Mouse (Mus musculus) MEL (cell line): Measurements from ENCODE around the gene Slc44a3. TPM values are rescaled to one million over a fixed set of nuclear protein-coding genes. Genes with fewer than 3 reads are reported as not detected.

ENCODE experiments used
- DNase-seq: peaks from one replicate; pipeline ENCODE4 v3.0.0; 2011; ENCODE audit warnings: low read depth, low spot score
- H3K27ac ChIP-seq: 2 replicates; pipeline ENCODE4 v1.5.1; 2012; ENCODE audit warnings: low read depth, mild to moderate bottlenecking, control low read depth, low read length, moderate library complexity; ENCODE audit not compliant: control insufficient read depth
- H3K27me3 ChIP-seq, 2 experiments: fragments of 150-350 bp in 1 of 2; sonication (generic) in 1 of 2; 2 replicates each; pipeline ENCODE4 v1.6.1; 2012; ENCODE audit warnings: low read length in 2 of 2, mild to moderate bottlenecking in 2 of 2, improper control_type of control experiment in 1 of 2, moderate library complexity in 1 of 2; ENCODE audit not compliant: insufficient read depth in 2 of 2, control insufficient read depth in 1 of 2
- H3K36me3 ChIP-seq, 2 experiments: 2 replicates each; pipeline ENCODE4 v1.6.1; 2012 to 2014; ENCODE audit warnings: low read length in 2 of 2, improper control_type of control experiment in 1 of 2, inconsistent platforms in 1 of 2, mild to moderate bottlenecking in 1 of 2; ENCODE audit not compliant: insufficient read depth in 2 of 2, control insufficient read depth in 1 of 2
- H3K4me1 ChIP-seq, 2 experiments: fragments of 150-350 bp in 1 of 2; sonication (generic) in 1 of 2; 2 replicates each; pipeline ENCODE4 v1.6.1; 2012; ENCODE audit warnings: low read length in 2 of 2, improper control_type of control experiment in 1 of 2, mild to moderate bottlenecking in 1 of 2; ENCODE audit not compliant: insufficient read depth in 2 of 2, control insufficient read depth in 1 of 2
- H3K4me3 ChIP-seq, 2 experiments: fragments of 150-350 bp in 1 of 2; sonication (generic) in 1 of 2; 2 replicates each; pipeline ENCODE4 v1.5.1; 2012; ENCODE audit warnings: low read depth in 2 of 2, low read length in 2 of 2, mild to moderate bottlenecking in 2 of 2, moderate library complexity in 2 of 2, control low read depth in 1 of 2, improper control_type of control experiment in 1 of 2; ENCODE audit not compliant: control insufficient read depth in 1 of 2, insufficient read depth in 1 of 2
- H3K79me2 ChIP-seq: 2 replicates; pipeline ENCODE4 v1.6.1; 2012; ENCODE audit warnings: mild to moderate bottlenecking, low read length, moderate library complexity; ENCODE audit not compliant: control insufficient read depth, poor library complexity, insufficient read depth
- H3K9ac ChIP-seq: 2 replicates; pipeline ENCODE4 v1.6.1; 2012; ENCODE audit warnings: low read depth, mild to moderate bottlenecking, control low read depth, low read length, moderate library complexity; ENCODE audit not compliant: control insufficient read depth, poor library complexity, severe bottlenecking
- H3K9me3 ChIP-seq: fragments of 150-350 bp; sonication (generic); replicated peaks from 2 replicates; pipeline ENCODE4 v1.6.1; 2012; ENCODE audit warnings: mild to moderate bottlenecking, low read length, improper control_type of control experiment, moderate library complexity; ENCODE audit not compliant: insufficient read depth
- BHLHE40 ChIP-seq: IDR thresholded peaks from 2 replicates; pipeline ENCODE4 v1.6.1; 2012; ENCODE audit warnings: low read depth, mild to moderate bottlenecking, inconsistent platforms, low read length, improper control_type of control experiment, borderline replicate concordance
- CHD1 ChIP-seq: IDR thresholded peaks from 2 replicates; pipeline ENCODE4 v1.6.1; 2012; ENCODE audit warnings: low read depth, mild to moderate bottlenecking, inconsistent platforms, low read length, improper control_type of control experiment
- CHD2 ChIP-seq: IDR thresholded peaks from 2 replicates; pipeline ENCODE4 v1.6.1; 2011; ENCODE audit warnings: low read length, improper control_type of control experiment
- E2F4 ChIP-seq: IDR thresholded peaks from 2 replicates; pipeline ENCODE4 v1.6.1; 2011; ENCODE audit warnings: low read depth, low read length, improper control_type of control experiment, borderline replicate concordance
- EP300 ChIP-seq, 2 experiments: IDR thresholded peaks; 2 replicates each; pipeline ENCODE4 v1.6.1; 2011; ENCODE audit warnings: improper control_type of control experiment in 2 of 2, low read length in 2 of 2, low read depth in 1 of 2, mild to moderate bottlenecking in 1 of 2
- ETS1 ChIP-seq: IDR thresholded peaks from 2 replicates; pipeline ENCODE4 v1.6.1; 2012; ENCODE audit warnings: low read depth, mild to moderate bottlenecking, inconsistent platforms, low read length, improper control_type of control experiment, moderate library complexity
- MAFK ChIP-seq: IDR thresholded peaks from 2 replicates; pipeline ENCODE4 v1.6.1; 2011; ENCODE audit warnings: low read depth, mild to moderate bottlenecking, low read length, improper control_type of control experiment, borderline replicate concordance
- MAZ ChIP-seq: IDR thresholded peaks from 2 replicates; pipeline ENCODE4 v1.6.1; 2012; ENCODE audit warnings: low read depth, mild to moderate bottlenecking, inconsistent platforms, low read length, improper control_type of control experiment
- MXI1 ChIP-seq: IDR thresholded peaks from 2 replicates; pipeline ENCODE4 v1.6.1; 2011; ENCODE audit warnings: mild to moderate bottlenecking, low read depth, low read length, improper control_type of control experiment
- MYB ChIP-seq: IDR thresholded peaks from 2 replicates; pipeline ENCODE4 v1.6.1; 2011; ENCODE audit warnings: mild to moderate bottlenecking, low read depth, low read length, improper control_type of control experiment
- MYC ChIP-seq: IDR thresholded peaks from 2 replicates; pipeline ENCODE4 v1.6.1; 2011; ENCODE audit warnings: low read depth, mild to moderate bottlenecking, low read length, improper control_type of control experiment, moderate library complexity
- NRF1 ChIP-seq: IDR thresholded peaks from 2 replicates; pipeline ENCODE4 v1.6.1; 2014; ENCODE audit warnings: low read depth, mild to moderate bottlenecking, inconsistent platforms, low read length, improper control_type of control experiment, moderate library complexity; ENCODE audit not compliant: poor library complexity, insufficient read depth, severe bottlenecking
- POLR2A ChIP-seq, 2 experiments: IDR thresholded peaks; 2 replicates each; pipeline ENCODE4 v1.6.1; 2011 to 2012; ENCODE audit warnings: low read length in 2 of 2, mild to moderate bottlenecking in 2 of 2, control low read depth in 1 of 2, improper control_type of control experiment in 1 of 2, low read depth in 1 of 2, moderate library complexity in 1 of 2; ENCODE audit not compliant: control insufficient read depth in 1 of 2, insufficient read depth in 1 of 2, poor library complexity in 1 of 2
- RCOR1 ChIP-seq: IDR thresholded peaks from 2 replicates; pipeline ENCODE4 v1.6.1; 2012; ENCODE audit warnings: low read depth, mild to moderate bottlenecking, inconsistent platforms, low read length, improper control_type of control experiment
- SIN3A ChIP-seq: IDR thresholded peaks from 2 replicates; pipeline ENCODE4 v1.6.1; 2012; ENCODE audit warnings: low read length, improper control_type of control experiment, inconsistent platforms
- TBP ChIP-seq: IDR thresholded peaks from 2 replicates; pipeline ENCODE4 v1.8.0; 2011; ENCODE audit warnings: low read depth, low read length, improper control_type of control experiment
- USF2 ChIP-seq, 2 experiments: IDR thresholded peaks; 2 replicates each; pipeline ENCODE4 v1.6.1; 2011 to 2012; ENCODE audit warnings: improper control_type of control experiment in 2 of 2, low read length in 2 of 2, borderline replicate concordance in 1 of 2, inconsistent platforms in 1 of 2, low read depth in 1 of 2, mild to moderate bottlenecking in 1 of 2; ENCODE audit not compliant: insufficient read depth in 1 of 2
- ZKSCAN1 ChIP-seq: IDR thresholded peaks from 2 replicates; pipeline ENCODE4 v1.6.1; 2012; ENCODE audit warnings: low read depth, mild to moderate bottlenecking, inconsistent platforms, low read length, improper control_type of control experiment, moderate library complexity
- ZMIZ1 ChIP-seq: IDR thresholded peaks from 2 replicates; pipeline ENCODE4 v1.6.1; 2012; ENCODE audit warnings: low read depth, mild to moderate bottlenecking, inconsistent platforms, low read length, improper control_type of control experiment, moderate library complexity
- polyA plus RNA-seq, 2 experiments: library from polyadenylated mRNA; stranded (reverse) in 1 of 2; unstranded in 1 of 2; fragments of >175 nt in 1 of 2; fragments of >200 nt in 1 of 2; gene quantifications; 2 replicates each; pipeline versions ENCODE4 v1.2.1 to v1.2.4; 2012; ENCODE audit warnings: low replicate concordance in 2 of 2, low read depth in 1 of 2; ENCODE audit not compliant: insufficient read length in 2 of 2, insufficient read depth in 1 of 2, missing spikeins in 1 of 2
- total RNA-seq: library from RNA; depleted of rRNA; stranded (reverse); fragments of 300-350 nt; gene quantifications from 2 replicates; pipeline ENCODE4 v1.2.3, GENCODE M21; 2012

Gene Slc44a3
- total and polyA plus RNA-seq, 3 experiments: 0.08 to 0.11 TPM; not detected in 1

DNA sequence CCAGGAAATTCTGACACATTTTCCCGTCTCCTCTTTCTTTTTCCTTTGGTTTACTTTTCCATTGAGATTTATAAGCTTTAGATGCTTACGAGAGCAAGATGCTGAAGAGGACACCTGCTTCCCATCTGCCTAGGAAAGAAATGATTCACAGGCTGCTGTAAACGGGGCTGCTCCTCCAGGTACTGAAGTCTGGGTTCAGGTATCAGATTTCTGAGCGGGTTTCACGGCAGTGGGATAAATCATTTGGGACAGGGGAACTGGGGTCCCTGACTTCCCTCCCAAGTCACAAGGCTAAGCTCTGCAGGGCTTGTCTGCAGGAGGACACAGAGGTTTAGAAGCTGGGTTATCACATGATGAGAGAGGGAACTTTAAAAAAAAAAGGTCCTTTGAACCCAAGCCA, 40.2 kb downstream of the Slc44a3 start:
- Histone ChIP-seq H3K27me3 (no peaks in the 10 kb centered on the region; a peak in 1 of 4 replicates), H3K36me3 (no peaks in the 10 kb centered on the region), H3K4me1 (no peaks in the 10 kb centered on the region), H3K79me2 (no peaks in the 10 kb centered on the region), H3K9me3 (no peaks in the 10 kb centered on the region), H3K27ac (no peak overlapping the region), H3K9ac (no peak overlapping the region), H3K4me3 (no peak overlapping the region)
- DNase-seq: no peak
- TF ChIP-seq ETS1: no peak

DNA sequence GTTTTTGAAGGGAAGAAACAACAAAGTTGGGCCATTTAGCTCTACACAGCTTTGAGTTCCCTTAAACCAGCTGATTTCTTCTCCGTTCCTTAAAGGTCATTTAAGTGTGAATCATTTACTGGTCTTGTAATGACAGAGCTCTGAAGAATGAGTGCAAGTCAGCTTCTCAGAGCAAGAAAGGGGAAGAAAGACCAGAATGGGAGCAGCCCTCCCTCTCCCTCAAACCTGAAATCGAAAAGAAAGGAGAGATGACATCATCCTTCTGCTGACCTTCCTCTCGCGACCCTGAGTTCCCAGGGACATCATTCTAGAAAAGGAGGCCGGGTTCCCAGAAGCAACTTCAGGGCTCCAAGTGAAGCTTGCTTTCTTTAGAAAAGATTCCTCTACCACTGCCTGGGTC, 41.3 kb downstream of the Slc44a3 start:
- no peaks in the 10 kb centered on the region for H3K36me3 ChIP-seq
- H3K9me3 ChIP-seq: no peaks in the 10 kb centered on the region
- no peak overlapping the region for H3K27ac ChIP-seq
- TF ChIP-seq MYC (no peak), USF2 (IDR thresholded peaks at IDR 0.05; ENCODE audit: borderline replicate concordance in 1 of 2, insufficient read depth in 1 of 2, low read depth in 1 of 2, low read length in 2 of 2) (no peak), ETS1 (no peak), MXI1 (no peak), BHLHE40 (no peak), CHD2 (no peak), ZKSCAN1 (no peak), NRF1 (no peak), E2F4 (no peak), CHD1 (no peak)
- no peak overlapping the region for H3K9ac ChIP-seq
- H3K4me1 ChIP-seq: no peaks in the 10 kb centered on the region
- no peaks in the 10 kb centered on the region for H3K79me2 ChIP-seq
- H3K4me3 ChIP-seq: no peak overlapping the region
- H3K27me3 ChIP-seq: no peaks in the 10 kb centered on the region
- no peak for DNase-seq

DNA sequence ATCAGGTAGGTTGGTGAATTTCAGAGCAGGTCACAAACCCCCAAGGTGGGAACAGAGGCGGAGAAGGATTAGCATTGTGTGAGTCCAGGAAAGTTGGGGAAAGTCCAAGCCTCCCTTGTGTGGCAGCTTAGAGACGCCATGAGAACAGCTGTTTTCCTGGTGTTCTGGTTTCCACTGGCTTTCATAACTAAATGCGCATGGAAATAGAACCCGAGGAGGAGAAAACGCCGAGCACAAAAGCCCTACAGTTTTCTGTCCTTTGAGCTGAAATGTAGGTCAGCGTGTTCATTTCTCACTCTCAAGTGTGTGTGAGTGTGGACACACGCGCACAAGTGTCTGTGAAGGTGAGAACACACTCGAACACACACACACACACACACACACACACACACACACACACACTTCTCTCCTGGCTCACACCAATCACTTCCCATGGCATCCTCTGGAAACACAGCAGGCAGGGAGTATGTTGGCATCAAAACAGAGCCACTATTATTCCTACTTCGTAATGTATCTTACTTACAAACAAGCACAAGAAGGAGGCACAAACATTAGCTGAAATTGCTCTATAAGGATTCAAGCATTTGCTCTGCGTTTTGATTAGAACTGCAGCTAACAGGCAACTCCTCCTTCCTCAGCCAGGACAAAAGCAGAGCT, 42.6 kb downstream of the Slc44a3 start:
- H3K9ac ChIP-seq: no peak overlapping the region
- H3K36me3 ChIP-seq: no peaks in the 10 kb centered on the region
- no peaks in the 10 kb centered on the region for H3K4me1 ChIP-seq
- DNase-seq: no peak
- no peak for TF ChIP-seq MYC
- no peak for TF ChIP-seq TBP
- no peak for TF ChIP-seq MYB
- no peak for TF ChIP-seq MAFK
- no peak for TF ChIP-seq E2F4
- TF ChIP-seq SIN3A: no peak
- TF ChIP-seq RCOR1: no peak
- no peak for TF ChIP-seq POLR2A (IDR thresholded peaks at IDR 0.05; ENCODE audit: control insufficient read depth in 1 of 2, insufficient read depth in 1 of 2, low read depth in 1 of 2, low read length in 2 of 2, poor library complexity in 1 of 2)
- no peak for TF ChIP-seq EP300 (IDR thresholded peaks at IDR 0.05; ENCODE audit: low read depth in 1 of 2, low read length in 2 of 2)
- no peak for TF ChIP-seq ZMIZ1
- TF ChIP-seq MAZ: no peak
- H3K4me3 ChIP-seq: no peak overlapping the region
- no peak overlapping the region for H3K27ac ChIP-seq
- no peaks in the 10 kb centered on the region for H3K27me3 ChIP-seq
- no peaks in the 10 kb centered on the region for H3K9me3 ChIP-seq
- H3K79me2 ChIP-seq: no peaks in the 10 kb centered on the region
